Mouse (Mus musculus) layer of hippocampus, adult 9-11 months (tissue): ENCODE data around the gene Crybb1.

Experiments
- DNase-seq: peaks from one replicate; pipeline ENCODE4 v3.0.0; 2022

Crybb1 gene

GRCm38 (mm10) chr5:112270764-112271541, 15.3 kb downstream of the Crybb1 start:
- DNase-seq = peak; percentile 64

GRCm38 (mm10) chr5:112272934-112273333, 17.3 kb downstream of the Crybb1 start:
- DNase-seq = no peak

GRCm38 (mm10) chr5:112273746-112274463, 18.3 kb downstream of the Crybb1 start:
- DNase-seq = no peak

GRCm38 (mm10) chr5:112275021-112275804, 19.6 kb downstream of the Crybb1 start:
- no peak for DNase-seq

- DNase-seq = peak; percentile 100
Observed at GRCm38 (mm10) chr5:112276267-112276873, 20.8 kb downstream of the Crybb1 start, which contains the start of gene Tpst2. Gene Tpst2 (plus strand): TSS chr5:112276691.

- no peak for DNase-seq
Observed at GRCm38 (mm10) chr5:112276907-112277348, 21.3 kb downstream of the Crybb1 start.

GRCm38 (mm10) chr5:112277906-112278470, 22.4 kb downstream of the Crybb1 start:
- DNase-seq = no peak

GRCm38 (mm10) chr5:112279181-112280021, 23.8 kb downstream of the Crybb1 start:
- no peak for DNase-seq

GRCm38 (mm10) chr5:112280151-112280550, 24.5 kb downstream of the Crybb1 start:
- DNase-seq = peak; percentile 78

GRCm38 (mm10) chr5:112280863-112281660, 25.4 kb downstream of the Crybb1 start:
- no peak for DNase-seq

- DNase-seq = no peak
Observed at GRCm38 (mm10) chr5:112281676-112282075, 26.1 kb downstream of the Crybb1 start.

- no peak for DNase-seq
Observed at GRCm38 (mm10) chr5:112282123-112282779, 26.6 kb downstream of the Crybb1 start.

- DNase-seq = no peak
Observed at GRCm38 (mm10) chr5:112282780-112283482, 27.3 kb downstream of the Crybb1 start.

- DNase-seq = no peak
Observed at GRCm38 (mm10) chr5:112283543-112284202, 28.1 kb downstream of the Crybb1 start.

GRCm38 (mm10) chr5:112284203-112284582, 28.6 kb downstream of the Crybb1 start:
- no peak for DNase-seq

- no peak for DNase-seq
Observed at GRCm38 (mm10) chr5:112285548-112286085, 30.0 kb downstream of the Crybb1 start.

GRCm38 (mm10) chr5:112286608-112286983, 31.0 kb downstream of the Crybb1 start:
- DNase-seq = no peak

- DNase-seq = no peak
Observed at GRCm38 (mm10) chr5:112286984-112287641, 31.5 kb downstream of the Crybb1 start.
